19 mouse cellular contexts compared by ENCODE assay signal in the genomic region with DNA sequence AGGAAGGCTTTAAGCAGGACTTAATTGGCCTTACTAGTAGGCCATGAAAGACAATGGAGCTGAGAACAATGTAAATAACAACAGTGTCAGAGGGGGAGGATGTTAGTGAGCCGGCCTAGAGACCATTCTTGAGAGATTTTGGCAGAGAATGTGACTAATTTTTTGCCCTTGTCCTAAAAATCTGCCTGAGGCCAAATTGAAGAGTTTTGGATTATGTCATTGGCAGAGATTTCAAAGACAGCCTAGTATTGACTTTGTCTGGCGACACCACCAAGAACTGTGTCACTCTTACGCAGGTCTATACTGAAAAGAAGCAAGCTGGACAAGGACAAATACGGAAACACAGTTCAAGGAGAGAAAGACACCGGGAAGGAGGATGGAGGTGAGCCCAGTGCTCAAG. TPM values are rescaled to one million over a fixed set of nuclear protein-coding genes. Genes with fewer than 3 reads are reported as not detected.
DNase-seq lines count a peak whose midpoint lies in the region; ATAC-seq lines count a peak whose summit lies in the region.
"Had no signal": no experiment of that assay in that cellular context is flagged by ENCODE, and none has a peak within 500 bp of the region (broad histone marks: within the 10 kb centered on the region; RNA-seq: fewer than 3 reads in every experiment).

No protein-coding gene starts in this region.

- ATAC-seq in limb, embryonic 15.5 days (ENCODE audit: insufficient number of reproducible peaks, low FRiP score, low TSS enrichment, low read depth): no peak
- ATAC-seq: activated CD4-positive, CD25-positive, alpha-beta regulatory T cell, adult 4 months; forebrain, embryonic 13.5 days; forebrain, embryonic 15.5 days; forebrain, postnatal 0 days; Patski had no signal

- H3K4me1 ChIP-seq in limb, embryonic 15.5 days: peaks cover 8% of the 10 kb centered on the region; the same call in 1 of the 2 replicates
- H3K4me1 ChIP-seq in limb, embryonic 10.5 days: no peaks in the 10 kb centered on the region
- H3K4me1 ChIP-seq: embryonic facial prominence, embryonic 10.5 days; embryonic facial prominence, embryonic 12.5 days; forebrain, embryonic 13.5 days; forebrain, embryonic 15.5 days had no signal

- H3K27ac ChIP-seq in limb, embryonic 15.5 days: 0 out of 2 replicates have a peak overlapping the region, but pooled peaks have one; percentile 54
- no peak overlapping the region for H3K27ac ChIP-seq in limb, embryonic 10.5 days
- H3K27ac ChIP-seq: embryonic facial prominence, embryonic 10.5 days; embryonic facial prominence, embryonic 12.5 days; forebrain, embryonic 13.5 days; forebrain, embryonic 15.5 days had no signal

- peaks cover 38% of the 10 kb centered on the region for H3K36me3 ChIP-seq in limb, embryonic 15.5 days
- H3K36me3 ChIP-seq in limb, embryonic 10.5 days: peaks cover 17% of the 10 kb centered on the region
- H3K36me3 ChIP-seq: G1E had no signal

- WGBS in limb, embryonic 15.5 days: 77% methylated on average over 5 of the region's 5 CpGs
- WGBS in limb, embryonic 10.5 days: 80% methylated on average over 5 of the region's 5 CpGs

- no peaks in the 10 kb centered on the region for H3K27me3 ChIP-seq in limb, embryonic 15.5 days
- no peaks in the 10 kb centered on the region for H3K27me3 ChIP-seq in limb, embryonic 10.5 days (ENCODE audit: low read depth, poor library complexity, severe bottlenecking)
- H3K27me3 ChIP-seq: embryonic facial prominence, embryonic 12.5 days; forebrain, embryonic 13.5 days; forebrain, embryonic 15.5 days; Patski had no signal

- no peak overlapping the region for H3K9ac ChIP-seq in limb, embryonic 15.5 days
- H3K9ac ChIP-seq: embryonic facial prominence, embryonic 12.5 days; forebrain, embryonic 13.5 days; forebrain, embryonic 15.5 days; forebrain, postnatal 0 days had no signal

- no peaks in the 10 kb centered on the region for H3K9me3 ChIP-seq in limb, embryonic 15.5 days
- no peaks in the 10 kb centered on the region for H3K9me3 ChIP-seq in limb, embryonic 10.5 days (replicated peaks)
- H3K9me3 ChIP-seq: embryonic facial prominence, embryonic 10.5 days; embryonic facial prominence, embryonic 12.5 days; forebrain, embryonic 13.5 days; forebrain, embryonic 15.5 days; G1E had no signal

- no peak overlapping the region for H3K4me2 ChIP-seq in limb, embryonic 15.5 days
- H3K4me2 ChIP-seq: embryonic facial prominence, embryonic 12.5 days; forebrain, embryonic 13.5 days; forebrain, embryonic 15.5 days had no signal

- DNase-seq in limb, embryonic 10.5 days (ENCODE audit: low spot score): no peak
- peak; percentile 21 for DNase-seq in retina, postnatal 1 day
- DNase-seq in retina, embryonic 14.5 days (ENCODE audit: low spot score): no peak
- DNase-seq in lung, postnatal 4 days: no peak
- DNase-seq: adrenal gland, postnatal 25 days; cerebellum, adult 11-12 months; cerebellum, adult 2 months; cerebellum, adult 9-10 months; cerebellum, postnatal 10 days; cerebellum, postnatal 25 days; forebrain, postnatal 0 days had no signal

- H3K4me3 ChIP-seq in limb, embryonic 15.5 days: no peak overlapping the region
- no peak overlapping the region for H3K4me3 ChIP-seq in limb, embryonic 10.5 days
- H3K4me3 ChIP-seq: embryonic facial prominence, embryonic 10.5 days; embryonic facial prominence, embryonic 12.5 days; forebrain, embryonic 13.5 days; forebrain, embryonic 15.5 days had no signal

RNA-seq across cellular contexts. Expression of a gene that starts 15.1 kb away (rescaled TPM):
- polyA plus RNA-seq in limb, embryonic 15.5 days (2015; fragmentation: Nextera tagmentation; extraction: Ambion mirVana): 15.8 and 16.4 TPM in 2 replicates
- 6.3 and 8.0 TPM in 2 replicates for polyA plus RNA-seq in limb, embryonic 10.5 days (2016; fragmentation: Nextera tagmentation; extraction: Ambion mirVana)

RNA-seq across cellular contexts. Expression of a gene that starts 27.3 kb away (rescaled TPM):
- 39.1 and 47.0 TPM in 2 replicates for polyA plus RNA-seq in limb, embryonic 15.5 days (2015; fragmentation: Nextera tagmentation; extraction: Ambion mirVana)
- 49.5 and 50.3 TPM in 2 replicates for polyA plus RNA-seq in limb, embryonic 10.5 days (2016; fragmentation: Nextera tagmentation; extraction: Ambion mirVana)

RNA-seq across cellular contexts. Expression of a gene that starts 27.6 kb away (rescaled TPM):
- polyA plus RNA-seq in limb, embryonic 15.5 days (2015; fragmentation: Nextera tagmentation; extraction: Ambion mirVana): 326 and 338 TPM in 2 replicates
- 561 and 589 TPM in 2 replicates for polyA plus RNA-seq in limb, embryonic 10.5 days (2016; fragmentation: Nextera tagmentation; extraction: Ambion mirVana)
